Mouse (Mus musculus) embryonic fibroblast, embryonic 13.5 days (primary cell): ENCODE data around the gene Gm14412. TPM values are rescaled to one million over a fixed set of nuclear protein-coding genes. Genes with fewer than 3 reads are reported as not detected.
"Not testable (repeated sequence)": the region's sequence is repeated elsewhere in the genome, so short reads cannot be mapped to it uniquely, and the experiment has no call there.

ENCODE experiments used
- H3K27ac ChIP-seq: 2 replicates; pipeline ENCODE4 v1.5.1; 2012; ENCODE audit warnings: low read length, control low read depth, inconsistent platforms; ENCODE audit not compliant: insufficient read depth
- H3K4me1 ChIP-seq: 2 replicates; pipeline ENCODE4 v1.6.1; 2011; ENCODE audit warnings: low read length; ENCODE audit not compliant: control insufficient read depth, insufficient read depth
- H3K4me3 ChIP-seq: 2 replicates; pipeline ENCODE4 v1.5.1; 2011; ENCODE audit warnings: mild to moderate bottlenecking, control low read depth, low read length; ENCODE audit not compliant: insufficient read depth
- CTCF ChIP-seq: IDR thresholded peaks from 2 replicates; pipeline ENCODE4 v1.5.1; 2011; ENCODE audit warnings: mild to moderate bottlenecking, control low read depth, low read length, moderate library complexity, borderline replicate concordance; ENCODE audit not compliant: insufficient read depth
- POLR2A ChIP-seq: IDR thresholded peaks from 2 replicates; pipeline ENCODE4 v1.6.1; 2011; ENCODE audit warnings: low read depth, mild to moderate bottlenecking, control low read depth, low read length, moderate library complexity
- polyA plus RNA-seq: library from polyadenylated mRNA; stranded (reverse); fragments of >200 nt; gene quantifications from 2 replicates; pipeline ENCODE4 v1.2.4, GENCODE M21; 2011; ENCODE audit warnings: low read depth; ENCODE audit not compliant: missing spikeins, insufficient read length

Gene Gm14412
- polyA plus RNA-seq = 0.60 and 0.63 TPM in 2 replicates

DNA sequence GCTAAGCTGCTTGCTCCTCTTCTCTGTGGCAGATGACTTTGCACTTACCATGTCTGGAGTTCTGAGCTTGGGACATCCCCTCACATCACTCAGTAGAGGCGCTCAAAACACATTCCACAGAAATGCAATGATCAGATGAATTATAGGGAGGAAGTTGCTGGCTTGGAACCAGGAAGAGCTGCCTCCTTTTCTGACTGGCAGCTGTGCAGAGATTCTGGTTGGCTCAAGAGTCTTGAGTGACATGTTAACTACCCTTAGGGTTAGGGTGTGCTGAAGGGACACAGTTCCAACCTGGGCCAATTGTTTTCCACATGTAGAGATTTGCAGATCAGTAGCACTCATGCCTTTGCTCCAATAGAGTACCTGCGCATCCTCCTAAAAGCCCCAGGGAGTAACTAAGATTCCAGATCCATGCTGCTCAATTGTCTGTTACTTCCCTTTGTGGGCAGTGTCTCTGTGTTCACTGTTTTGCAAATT, at the start of gene Gm14412:
Gm14412 (minus strand) TSS at position 51 of the 477 bp plus-strand sequence.
- H3K4me1 ChIP-seq, H3K27ac ChIP-seq, H3K4me3 ChIP-seq: not testable (repeated sequence)

- H3K4me3 ChIP-seq, H3K27ac ChIP-seq: not testable (repeated sequence)
Observed at GRCm38 (mm10) chr2:177329661-177330292, 5.7 kb upstream of the Gm14412 start.

DNA sequence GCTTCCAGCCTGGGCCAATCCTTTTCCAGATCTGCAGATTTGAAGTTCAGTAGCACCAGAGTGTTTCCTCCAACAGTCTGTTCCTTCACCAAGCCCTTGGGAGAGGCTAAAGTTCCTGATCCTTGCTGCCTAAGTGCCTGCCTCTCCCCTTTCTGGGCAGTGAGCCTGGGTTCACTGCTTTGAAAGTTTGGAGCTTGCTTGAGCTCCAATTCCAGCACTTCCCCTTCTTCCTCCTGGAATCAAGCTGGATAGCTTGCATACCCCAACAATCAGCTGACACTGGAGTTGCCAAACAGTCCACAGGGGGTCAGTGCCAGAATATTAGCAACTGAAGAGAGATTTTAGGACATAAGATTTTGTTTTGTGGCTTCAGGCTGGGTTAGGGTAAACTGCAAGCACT, 2.7 kb downstream of the Gm14412 start:
- H3K27ac ChIP-seq, H3K4me1 ChIP-seq, H3K4me3 ChIP-seq: not testable (repeated sequence)

More at GRCm38 (mm10) chr2:177329661-177330292, 5.7 kb upstream of the Gm14412 start:
- H3K4me1 ChIP-seq = not testable (repeated sequence)

- not testable (repeated sequence) for H3K27ac ChIP-seq, H3K4me1 ChIP-seq, H3K4me3 ChIP-seq
Observed at GRCm38 (mm10) chr2:177320786-177321320, 3.3 kb downstream of the Gm14412 start.

DNA sequence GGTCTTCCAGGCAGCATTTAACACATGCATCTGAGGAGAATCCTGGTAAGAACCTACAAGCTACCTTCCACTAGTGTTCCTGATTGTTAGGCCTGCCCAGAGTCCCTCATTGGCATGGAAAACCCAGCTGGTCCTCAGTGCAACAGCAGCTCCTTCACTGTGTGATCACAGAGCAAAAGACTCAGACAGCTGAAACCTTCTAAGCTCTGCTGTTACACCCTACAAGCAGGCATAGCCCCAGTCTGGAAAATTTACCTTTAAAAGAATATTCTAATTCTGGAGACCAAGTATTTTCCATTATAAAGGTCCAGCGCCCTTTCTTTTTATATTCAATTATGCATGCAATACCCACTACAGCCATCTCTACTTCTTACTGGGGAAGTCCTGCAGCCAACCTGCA, 5.1 kb downstream of the Gm14412 start:
- Histone ChIP-seq H3K27ac (no peak overlapping the region), H3K4me3 (no peak overlapping the region), H3K4me1 (no peaks in the 10 kb centered on the region)
- TF ChIP-seq POLR2A (no peak), CTCF (no peak)

GRCm38 (mm10) chr2:177309627-177310026, 14.5 kb downstream of the Gm14412 start:
- H3K4me1 ChIP-seq, H3K27ac ChIP-seq, H3K4me3 ChIP-seq: not testable (repeated sequence)

DNA sequence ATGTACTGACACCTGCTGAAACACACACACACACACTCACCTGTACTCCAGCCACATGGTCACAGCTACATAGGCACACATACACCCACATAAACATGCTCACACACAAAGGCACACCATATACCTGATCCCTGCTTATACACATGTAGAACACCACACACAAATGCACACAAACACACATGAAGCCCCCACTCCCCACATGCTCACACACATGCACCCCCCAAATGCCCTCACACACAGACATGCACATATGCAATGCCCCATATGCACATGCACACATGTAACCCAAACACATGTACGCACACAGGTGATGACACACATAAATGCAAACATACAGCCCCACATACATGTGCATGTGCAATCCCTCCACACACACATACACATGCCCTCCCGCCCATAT, 19.1 kb downstream of the Gm14412 start:
- H3K27ac ChIP-seq, H3K4me1 ChIP-seq, H3K4me3 ChIP-seq: not testable (repeated sequence)

DNA sequence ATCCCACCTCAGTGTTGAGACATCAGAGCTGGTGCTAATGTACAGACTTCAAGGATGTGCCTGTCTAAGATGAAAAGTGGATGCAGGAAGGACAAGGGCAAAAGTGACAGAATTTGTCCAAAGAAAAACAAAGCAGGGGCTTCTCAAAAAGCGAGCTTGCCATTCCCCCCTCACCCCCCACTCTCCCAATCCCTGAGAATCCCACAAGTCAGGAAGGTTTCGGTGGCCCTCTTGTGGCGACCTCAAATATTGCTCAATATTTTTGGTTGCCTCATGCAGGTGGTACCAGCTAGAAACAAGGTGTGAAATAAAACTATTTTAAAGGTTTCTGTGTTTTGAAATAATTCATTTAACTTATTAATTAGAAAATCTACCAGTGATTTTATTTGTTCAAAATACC, 40.4 kb downstream of the Gm14412 start:
- not testable (repeated sequence) for H3K4me1 ChIP-seq, H3K27ac ChIP-seq, H3K4me3 ChIP-seq

DNA sequence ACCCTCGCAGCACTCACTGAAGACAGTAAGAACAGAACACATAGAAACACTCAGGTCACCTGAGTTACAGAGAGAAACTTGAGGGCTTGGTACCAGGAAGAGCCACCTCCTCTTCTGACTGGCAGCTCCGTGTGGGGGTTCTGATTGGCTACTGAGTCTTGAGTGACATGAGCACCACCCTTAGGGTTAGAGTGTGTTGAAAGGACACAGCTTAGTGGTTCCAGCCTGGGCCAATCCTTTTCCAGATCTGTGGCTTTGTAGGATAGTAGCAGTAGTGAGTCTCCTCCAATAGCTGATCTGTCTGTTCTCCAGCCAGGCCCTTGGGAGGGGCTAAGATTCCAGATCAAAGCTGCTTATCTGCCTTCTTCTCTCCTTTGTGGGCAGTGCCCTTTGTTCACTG, 46.4 kb downstream of the Gm14412 start:
- H3K27ac ChIP-seq, H3K4me3 ChIP-seq, H3K4me1 ChIP-seq: not testable (repeated sequence)

DNA sequence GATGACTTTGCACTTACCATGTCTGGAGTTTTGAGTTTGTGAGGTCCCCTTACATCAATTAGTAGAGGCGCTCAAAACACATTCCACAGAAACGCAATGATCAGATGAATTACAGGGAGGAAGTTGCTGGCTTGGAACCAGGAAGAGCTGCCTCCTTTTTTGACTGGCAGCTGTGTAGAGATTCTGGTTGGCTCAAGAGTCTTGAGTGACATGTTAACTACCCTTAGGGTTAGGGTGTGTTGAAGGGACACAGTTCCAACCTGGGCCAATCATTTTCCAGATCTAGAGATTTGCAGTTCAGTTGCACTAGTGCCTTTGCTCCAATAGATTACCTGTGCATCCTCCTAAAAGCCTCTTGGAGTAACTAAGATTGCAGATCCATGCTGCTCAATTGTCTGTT, 51.9 kb downstream of the Gm14412 start:
- not testable (repeated sequence) for H3K4me1 ChIP-seq, H3K27ac ChIP-seq, H3K4me3 ChIP-seq

DNA sequence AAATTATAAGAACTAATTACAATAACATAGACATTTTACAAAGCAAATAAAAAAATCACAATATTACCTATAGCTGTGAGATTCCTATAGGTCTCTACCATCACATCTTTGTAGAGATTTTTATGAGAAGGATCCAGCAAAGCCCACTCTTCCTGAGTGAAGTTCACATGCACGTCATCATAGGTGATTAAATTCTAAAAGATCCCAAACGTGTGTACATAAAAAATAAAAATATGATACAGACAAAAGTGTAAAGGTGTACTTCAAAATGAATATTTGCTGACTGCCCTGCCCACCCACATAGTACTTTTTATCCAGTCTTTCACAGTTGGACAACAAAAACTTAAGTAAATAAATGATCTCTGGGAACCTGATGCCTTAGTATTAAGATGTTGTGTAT, 57.2 kb downstream of the Gm14412 start, which contains the start of gene Gm14409:
Gm14409 (minus strand) TSS at position 101 of the 400 bp plus-strand sequence.
- H3K4me3 ChIP-seq, H3K27ac ChIP-seq, H3K4me1 ChIP-seq: not testable (repeated sequence)

Other genes starting within 250 kb of the Gm14412 start
- 0.85 TPM in 1 of 2 replicates, not detected in the other for gene Gm14401, start 250.0 kb downstream of the Gm14412 start, polyA plus RNA-seq
- gene Gm14410, start 117.9 kb downstream of the Gm14412 start, polyA plus RNA-seq = 6.9 and 8.0 TPM in 2 replicates
- gene Gm14409, start 57.3 kb downstream of the Gm14412 start, polyA plus RNA-seq = 0.72 and 2.6 TPM in 2 replicates
- gene Gm14418, start 74.0 kb upstream of the Gm14412 start, polyA plus RNA-seq = 5.1 and 7.5 TPM in 2 replicates
- 18.9 and 22.5 TPM in 2 replicates for gene Zfp970, start 140.4 kb upstream of the Gm14412 start, polyA plus RNA-seq
- gene Gm14403, start 173.9 kb upstream of the Gm14412 start, polyA plus RNA-seq = 10.0 and 11.1 TPM in 2 replicates